Mouse (Mus musculus) frontal cortex, postnatal 25 days (tissue): ENCODE measurements around the gene Degs1.

ENCODE experiments used
- DNase-seq, 2 experiments: peaks; one replicate each; pipeline ENCODE4 v3.0.0; 2022; ENCODE audit warnings: low spot score in 2 of 2

Gene Degs1

DNA sequence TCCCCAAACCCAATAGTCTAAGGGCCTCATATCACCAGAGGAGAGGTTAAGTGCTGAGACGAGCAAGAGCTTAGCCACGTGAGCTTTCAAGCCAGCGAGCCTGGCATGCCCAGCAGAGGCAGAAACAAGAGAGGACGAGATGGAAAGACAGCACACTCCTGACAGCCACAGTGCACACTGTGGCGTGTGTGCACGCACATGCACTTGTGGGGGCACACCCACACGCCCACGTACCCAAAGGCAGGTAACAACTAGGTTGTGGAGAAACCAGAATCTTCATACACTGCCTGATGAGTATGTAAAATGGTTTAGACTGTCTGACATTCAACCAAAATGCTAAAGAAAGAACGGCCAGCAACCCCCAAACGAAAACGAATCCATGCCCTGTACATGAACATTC lies 2.0 kb downstream of the Degs1 start:
- no peak for DNase-seq

DNA sequence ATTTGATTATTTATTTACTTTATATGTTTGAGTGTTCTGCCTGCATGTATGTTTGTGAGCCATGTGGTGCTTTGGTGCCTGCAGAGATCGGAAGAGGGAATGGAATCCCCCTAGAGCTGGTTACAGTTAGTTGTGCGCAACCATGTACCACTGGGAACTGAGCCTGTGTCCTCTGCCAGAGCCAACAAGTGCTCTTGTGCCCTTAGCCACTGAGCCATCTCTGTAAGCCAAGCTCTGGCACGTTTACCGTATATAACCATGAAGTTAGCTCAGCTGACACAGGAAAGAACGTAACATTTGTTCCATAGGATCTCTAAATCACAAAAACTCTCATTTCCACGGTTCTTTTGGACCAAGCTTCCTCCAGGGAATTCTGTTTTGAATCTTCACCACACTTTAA lies 2.6 kb downstream of the Degs1 start:
- DNase-seq: no peak

DNA sequence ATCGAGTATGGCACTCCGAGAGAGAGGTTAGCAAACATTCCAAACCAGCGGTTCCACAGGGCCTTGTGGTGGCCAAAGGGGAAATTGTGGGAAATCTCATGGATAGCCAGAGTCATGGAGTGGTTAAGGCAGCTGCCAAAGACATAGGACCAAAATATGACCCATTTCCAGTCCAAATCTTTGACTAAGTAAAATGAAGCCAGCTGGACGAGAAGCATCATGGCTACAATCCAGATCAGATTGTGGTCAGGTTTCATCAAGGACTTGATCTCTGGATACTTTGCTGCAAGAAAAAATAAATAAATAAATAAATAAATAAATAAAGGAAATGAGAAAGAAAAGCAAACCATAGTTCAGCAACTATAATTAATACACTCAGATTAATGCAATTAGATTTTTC lies 3.2 kb downstream of the Degs1 start:
- DNase-seq: no peak

DNA sequence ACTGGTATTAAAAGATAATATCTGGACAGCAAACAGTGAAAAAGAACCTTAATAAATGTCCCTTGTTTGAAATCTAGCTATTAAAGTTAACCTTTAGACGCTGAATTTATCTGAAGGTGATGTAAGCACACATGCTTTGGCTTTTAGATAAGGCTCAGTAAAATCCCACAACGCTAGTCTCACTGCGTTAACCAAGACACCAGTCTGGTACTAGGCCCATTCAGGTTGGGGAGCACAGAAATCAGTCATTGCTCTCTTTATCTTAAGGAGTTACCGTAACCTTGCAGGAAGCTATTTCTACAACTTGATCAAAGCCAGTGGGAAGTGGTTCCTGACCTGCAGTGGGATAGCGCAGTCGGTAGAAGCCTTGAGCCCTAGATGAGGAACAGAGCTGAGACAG lies 7.5 kb downstream of the Degs1 start:
- no peak for DNase-seq

GRCm38 (mm10) chr1:182271632-182272031 lies 11.0 kb downstream of the Degs1 start:
- DNase-seq: no peak

DNA sequence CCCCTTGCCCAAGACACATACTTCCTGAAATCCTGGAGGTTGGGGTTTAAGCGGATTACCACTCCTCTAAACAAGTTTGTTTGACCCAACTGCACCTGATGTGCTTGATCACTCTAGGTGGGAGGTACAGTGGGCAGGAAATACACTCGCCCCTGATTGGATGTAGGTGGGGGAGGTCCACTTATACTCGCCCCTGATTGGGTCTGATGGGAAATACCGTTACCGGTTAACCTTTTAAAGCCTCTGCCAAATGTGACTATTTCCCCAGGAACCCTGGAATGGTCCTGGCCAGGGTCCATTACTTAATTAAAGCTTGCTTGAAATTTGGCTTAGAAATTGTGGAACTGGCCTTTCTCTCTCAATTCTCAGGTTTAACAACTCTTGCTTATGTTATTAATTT lies 11.5 kb downstream of the Degs1 start:
- DNase-seq: no peak

GRCm38 (mm10) chr1:182268317-182268716 lies 14.3 kb downstream of the Degs1 start:
- DNase-seq: no peak

GRCm38 (mm10) chr1:182266028-182266525 lies 16.5 kb downstream of the Degs1 start:
- DNase-seq: no peak

DNA sequence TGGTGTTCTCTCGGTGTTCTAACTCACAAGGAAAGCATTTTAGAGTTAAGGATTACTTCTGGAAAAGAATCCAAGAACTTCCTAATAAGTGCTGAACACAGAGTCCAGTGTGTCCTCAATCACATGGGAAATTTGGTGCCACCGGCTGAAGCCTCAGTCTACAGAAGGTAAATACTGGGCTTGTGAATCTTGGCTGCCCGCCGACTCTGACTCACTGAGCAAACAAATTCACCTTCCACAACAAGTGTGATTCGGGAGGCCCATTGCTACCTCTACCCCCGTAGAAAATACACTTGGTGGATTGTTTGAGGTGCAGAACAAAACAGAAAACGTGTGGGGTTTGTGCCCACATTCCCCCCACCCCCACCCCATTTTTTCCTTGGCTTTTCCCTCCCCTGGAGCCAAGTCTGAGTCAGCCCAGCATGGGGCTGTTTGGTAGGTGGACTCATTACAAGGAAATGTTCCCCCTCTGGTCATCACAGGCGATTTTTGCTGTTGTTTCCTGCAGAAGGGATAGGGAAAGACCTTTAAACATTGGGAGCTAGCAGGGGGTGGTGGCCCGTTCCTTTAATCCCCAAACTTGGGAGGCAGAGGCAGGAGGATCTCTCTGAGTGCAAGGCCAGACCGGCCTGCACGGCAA lies 26.4 kb downstream of the Degs1 start:
- DNase-seq: no peak

DNA sequence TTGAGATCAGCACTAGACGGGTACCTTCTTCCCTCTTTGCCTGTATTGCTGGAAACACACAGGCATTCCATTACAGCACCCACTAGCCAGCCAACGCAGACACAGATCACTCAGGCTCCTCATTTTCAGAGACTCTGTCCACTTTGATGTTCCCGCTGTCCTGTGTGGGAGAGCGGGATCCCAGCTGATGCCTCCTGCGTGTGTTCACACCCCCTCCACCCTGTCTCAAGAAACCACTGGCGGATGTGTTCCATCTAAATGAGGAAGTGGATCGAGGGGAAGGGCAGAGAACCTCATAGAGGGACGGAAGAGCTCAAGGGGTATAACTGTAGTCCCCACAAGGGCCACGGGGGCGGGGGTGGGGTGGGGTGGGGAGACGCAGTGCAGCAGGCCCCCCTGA lies 27.6 kb downstream of the Degs1 start:
- DNase-seq: no peak

GRCm38 (mm10) chr1:182254618-182255017 lies 28.0 kb downstream of the Degs1 start:
- DNase-seq: no peak

- DNase-seq: no peak
Measured at GRCm38 (mm10) chr1:182253756-182254534, 28.7 kb downstream of the Degs1 start.

GRCm38 (mm10) chr1:182252534-182253171 lies 30.0 kb downstream of the Degs1 start:
- DNase-seq: no peak

DNA sequence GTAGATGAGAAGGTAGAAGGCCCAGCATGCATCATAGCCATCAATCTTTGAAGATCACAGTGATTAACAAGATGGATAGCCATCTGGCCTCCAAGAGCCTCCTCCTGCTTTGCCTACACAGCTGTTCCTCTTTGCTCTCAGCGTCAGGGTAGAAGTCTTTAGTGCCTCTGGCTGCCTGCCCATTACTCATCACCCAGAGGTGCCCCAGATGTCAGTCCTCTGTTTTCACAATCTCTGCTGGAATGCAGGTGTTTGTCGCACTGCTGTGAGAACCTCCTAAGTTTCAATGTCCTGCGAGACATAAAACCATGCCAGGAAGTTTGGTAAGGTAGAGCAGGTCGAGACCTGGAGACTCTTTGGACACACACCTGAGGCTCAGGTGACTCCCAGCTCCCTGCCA lies 31.9 kb downstream of the Degs1 start:
- no peak for DNase-seq

- no peak for DNase-seq
Measured at GRCm38 (mm10) chr1:182249298-182249697, 33.3 kb downstream of the Degs1 start.

DNA sequence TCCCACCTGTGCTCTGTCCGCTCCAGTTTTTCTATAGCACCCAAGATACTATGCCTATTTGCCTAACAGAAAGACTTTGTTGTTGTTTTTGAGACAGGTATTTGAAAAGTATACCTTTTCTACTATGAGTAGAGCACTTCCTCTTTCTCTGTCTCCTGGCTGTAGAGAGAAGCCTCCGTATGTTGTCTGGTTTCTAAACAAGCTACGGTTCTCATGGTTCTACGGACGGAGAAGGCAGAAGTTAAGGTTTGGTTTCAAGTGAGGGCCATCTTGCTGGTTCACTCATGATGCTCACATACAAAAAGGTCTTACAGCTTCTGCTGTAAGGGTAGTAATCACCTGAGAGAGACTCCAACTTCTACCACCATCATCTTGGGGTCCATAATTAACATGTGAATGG lies 37.6 kb downstream of the Degs1 start:
- DNase-seq: no peak

GRCm38 (mm10) chr1:182238056-182238703 lies 44.4 kb downstream of the Degs1 start:
- DNase-seq: no peak

DNA sequence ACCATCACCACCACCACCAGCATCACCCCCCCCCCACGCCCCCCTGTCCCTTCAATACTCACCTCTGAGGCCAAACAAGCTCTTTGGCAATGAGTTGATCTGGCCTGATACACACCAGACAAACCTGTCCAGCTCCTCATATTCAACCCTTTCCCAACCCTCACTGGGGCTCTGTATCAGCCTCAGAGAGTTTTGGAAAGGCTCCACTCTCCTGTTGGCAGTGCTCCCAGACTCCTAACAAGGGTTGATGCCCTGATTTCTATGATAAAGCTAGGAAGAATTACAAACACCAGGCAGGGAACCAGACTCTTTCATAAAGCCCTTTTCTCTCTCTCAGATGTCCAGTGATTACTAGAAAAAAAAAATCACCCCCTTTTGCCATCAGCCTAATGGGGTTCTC lies 45.2 kb downstream of the Degs1 start:
- no peak for DNase-seq

GRCm38 (mm10) chr1:182235174-182235573 lies 47.4 kb downstream of the Degs1 start:
- no peak for DNase-seq

DNA sequence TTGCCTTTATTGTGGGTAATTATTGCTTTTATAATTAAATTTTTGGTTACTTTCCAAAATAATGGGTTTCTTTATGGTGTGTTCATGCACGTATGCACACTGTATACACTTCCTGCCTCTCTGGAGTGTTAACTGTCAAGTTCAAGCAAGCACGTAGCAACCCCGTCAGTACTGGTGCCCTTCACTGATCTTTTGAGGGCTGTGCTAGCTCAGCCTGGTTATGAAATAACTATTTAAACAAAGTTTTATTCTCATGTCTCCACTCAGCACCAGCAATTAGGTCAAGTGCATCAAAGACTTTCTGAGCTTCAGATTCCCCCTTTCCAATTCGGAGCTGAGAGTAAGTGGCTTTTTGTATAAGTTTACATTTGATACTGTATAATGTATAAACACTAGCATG lies 53.2 kb downstream of the Degs1 start:
- DNase-seq: no peak

DNA sequence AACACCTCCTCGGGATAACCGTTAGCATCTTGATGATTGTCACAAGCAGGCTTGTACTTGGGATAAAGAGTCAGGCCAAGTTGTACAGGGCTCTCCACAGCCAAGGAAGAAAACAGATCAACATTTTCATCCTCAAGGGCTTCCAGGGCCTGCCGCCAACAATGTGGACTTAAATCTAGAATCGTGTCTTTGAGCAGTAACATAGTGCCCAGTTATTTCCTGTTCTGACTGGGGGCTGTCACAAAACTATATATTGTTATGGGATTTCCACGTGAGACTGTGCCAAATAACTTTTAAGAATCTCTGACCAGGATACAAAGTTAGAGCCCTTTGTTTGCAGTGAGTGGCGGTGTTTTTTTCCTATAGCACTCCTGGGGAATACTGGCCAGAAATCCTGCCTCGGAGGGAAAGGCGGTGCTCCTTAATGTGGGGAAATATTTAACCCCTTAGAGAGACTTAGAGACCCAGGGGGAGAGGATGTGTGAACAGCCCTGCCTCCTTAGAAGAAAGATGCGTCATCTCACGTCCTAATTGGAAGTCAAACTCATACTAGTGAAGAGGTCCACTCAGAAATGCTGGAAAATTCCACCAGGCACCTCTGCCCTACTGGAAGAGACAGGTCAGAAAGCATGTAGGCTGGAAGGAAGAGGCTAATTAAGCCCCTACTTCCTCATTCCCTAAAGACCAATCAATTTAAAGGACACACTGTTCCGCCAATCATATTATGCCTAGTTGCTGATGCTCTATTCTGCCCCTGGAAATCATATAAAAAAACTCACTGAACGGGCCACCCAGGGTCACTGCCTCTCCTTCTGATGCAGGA lies 55.3 kb downstream of the Degs1 start:
- DNase-seq: no peak

- no peak for DNase-seq
Measured at GRCm38 (mm10) chr1:182226261-182226660, 56.3 kb downstream of the Degs1 start.
